Mouse (Mus musculus) T-helper 1 cell (primary cell): ENCODE measurements around the gene Ica1.

ENCODE experiments used
- in situ Hi-C: fragments of 300-600 bp; cut with MboI, MseI; formaldehyde crosslinking; loops from one replicate; pipeline ENCODE4 v1.15.1; 2025; ENCODE audit warnings: high pct_unique_total_duplicates

The Ica1 gene

GRCm38 (mm10) chr6:8778296-8778649, at the start of gene Ica1:
TSS of gene Ica1 (minus strand) at chr6:8778488.
- in situ Hi-C loops: no loop called here

DNA sequence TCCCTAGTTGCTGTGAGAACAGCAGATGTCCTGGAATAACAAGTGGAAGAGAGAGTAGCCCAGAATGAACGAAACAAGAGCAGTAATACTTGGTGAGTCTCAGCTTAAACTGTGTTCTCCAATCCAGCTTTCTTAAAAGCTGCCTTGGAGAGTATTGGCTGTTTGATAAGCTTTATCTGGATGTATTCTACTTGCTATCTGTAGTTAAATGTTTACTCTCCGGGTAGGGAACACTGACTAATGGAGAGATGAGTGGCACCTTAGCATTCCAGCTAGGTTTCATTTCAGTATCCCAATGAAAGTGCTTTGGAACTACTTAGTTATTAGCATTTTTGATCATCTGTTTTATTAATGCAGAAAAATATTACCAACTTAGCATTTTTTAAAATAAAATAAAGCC, 41.6 kb upstream of the Ica1 start:
- in situ Hi-C loops: no loop called here

- in situ Hi-C loops: no loop called here
Measured at GRCm38 (mm10) chr6:8814332-8815002, 36.2 kb upstream of the Ica1 start.

DNA sequence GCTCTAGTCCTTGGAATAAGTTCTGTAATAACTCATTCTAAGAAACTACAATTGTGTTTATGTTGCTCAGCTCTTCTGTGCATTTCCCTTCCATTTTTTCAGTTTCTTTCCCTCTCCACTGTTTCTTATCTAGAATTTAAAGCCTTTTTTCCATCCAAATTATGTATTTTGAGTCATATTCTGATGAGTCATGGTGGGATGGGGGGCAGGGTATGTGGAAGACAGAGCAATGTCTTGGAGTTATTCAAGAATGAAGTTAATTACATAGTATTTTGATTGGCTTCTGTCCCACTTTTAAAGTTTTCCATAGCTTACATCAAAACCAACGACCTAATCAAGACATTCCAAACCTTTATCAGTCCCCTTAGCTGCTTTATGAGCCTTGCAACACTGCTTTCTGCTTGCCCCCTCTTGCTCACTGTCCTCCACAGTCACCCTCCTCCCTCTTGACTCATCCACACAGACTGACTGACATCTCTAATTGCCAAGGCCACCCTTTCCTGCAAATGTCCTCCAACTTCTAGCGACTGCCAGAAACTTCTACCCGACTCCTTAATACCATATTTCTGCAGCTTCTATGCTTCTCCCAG, 24.4 kb upstream of the Ica1 start:
- in situ Hi-C loops: no loop called here

GRCm38 (mm10) chr6:8792385-8792784, 14.1 kb upstream of the Ica1 start:
- in situ Hi-C loops: no loop called here

DNA sequence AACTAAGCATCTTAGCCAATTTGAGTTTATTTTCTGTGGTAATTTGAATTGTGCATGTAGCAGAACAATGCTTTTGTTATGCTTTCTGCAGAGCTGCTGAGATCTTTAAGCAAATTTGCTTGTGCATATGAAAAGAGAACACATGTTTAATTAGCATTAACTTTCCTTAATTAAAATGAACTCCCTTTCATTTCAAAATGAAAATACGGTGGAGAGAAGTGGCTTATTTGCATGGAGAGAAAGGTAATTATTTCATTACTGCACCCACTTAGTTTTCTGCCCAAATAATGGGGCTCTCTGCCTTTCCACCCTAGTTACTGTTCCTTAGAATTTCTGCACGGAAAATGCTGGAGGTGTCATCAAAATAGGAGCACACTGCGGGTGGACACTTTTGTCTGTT, 13.5 kb upstream of the Ica1 start:
- in situ Hi-C loops: no loop called here

- in situ Hi-C loops: no loop called here
Measured at GRCm38 (mm10) chr6:8780618-8781017, 2.3 kb upstream of the Ica1 start.

- in situ Hi-C loops: no loop called here
Measured at GRCm38 (mm10) chr6:8777411-8778295, 635 bp downstream of the Ica1 start.

- in situ Hi-C loops: no loop called here
Measured at GRCm38 (mm10) chr6:8771539-8771938, 6.7 kb downstream of the Ica1 start.

DNA sequence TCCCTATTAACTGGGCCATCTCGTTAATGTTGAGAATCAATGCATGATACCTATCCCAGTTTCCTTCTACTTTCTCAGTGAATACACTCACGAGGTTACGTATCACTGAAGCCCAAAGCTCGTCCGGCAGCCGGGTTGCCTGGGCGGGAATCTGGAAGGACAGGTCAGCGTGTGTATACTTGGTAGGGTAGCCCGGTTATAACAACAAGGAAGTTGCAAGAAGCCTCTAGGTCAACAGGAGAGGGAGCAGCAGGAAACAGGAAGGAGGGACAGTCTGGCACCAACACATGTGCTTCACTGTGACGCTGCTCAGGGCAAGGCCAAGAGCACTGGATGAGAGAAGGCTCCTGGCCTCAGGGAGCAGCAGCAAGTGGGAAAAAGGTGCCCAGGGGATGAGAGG, 7.9 kb downstream of the Ica1 start:
- in situ Hi-C loops: no loop called here

DNA sequence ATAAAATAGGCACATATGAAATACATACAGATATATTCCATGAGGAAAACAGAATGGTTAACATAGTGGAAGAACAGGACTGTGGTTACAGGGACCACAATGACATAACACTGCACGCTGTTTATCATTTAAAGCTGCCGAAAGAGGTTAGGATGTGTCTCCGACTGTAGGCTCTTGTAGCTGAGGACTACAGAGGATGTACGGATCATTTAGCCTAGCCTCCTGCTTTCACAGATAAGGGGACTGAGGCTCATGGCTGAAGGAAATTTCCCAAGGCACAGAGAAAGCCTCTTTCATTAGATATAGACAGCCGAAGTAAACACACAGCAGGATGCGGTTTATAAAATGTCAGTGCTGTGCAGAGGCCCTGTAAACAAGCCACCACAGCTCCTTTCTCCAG, 8.5 kb downstream of the Ica1 start:
- in situ Hi-C loops: no loop called here

GRCm38 (mm10) chr6:8766652-8767051, 11.6 kb downstream of the Ica1 start:
- in situ Hi-C loops: no loop called here

DNA sequence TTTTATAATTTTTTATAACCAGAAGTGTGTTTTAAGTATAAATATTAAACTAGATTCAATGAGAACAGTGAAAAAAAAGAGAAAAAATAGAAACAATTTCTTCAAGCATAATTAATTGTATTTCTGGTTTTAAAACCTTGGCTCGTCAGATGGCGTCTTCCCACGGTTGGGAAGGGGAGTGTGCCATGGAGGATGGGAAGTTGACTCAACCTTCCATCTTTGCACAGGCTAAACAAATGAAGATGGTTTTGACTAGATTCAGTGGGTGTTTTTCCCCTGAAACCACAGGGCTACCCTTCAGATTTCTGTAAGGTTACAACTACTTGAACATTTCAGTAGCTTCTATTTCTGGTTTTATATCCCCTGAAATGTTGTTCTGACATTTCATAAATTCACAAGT, 12.5 kb downstream of the Ica1 start:
- in situ Hi-C loops: no loop called here

GRCm38 (mm10) chr6:8765064-8765463, 13.2 kb downstream of the Ica1 start:
- in situ Hi-C loops: no loop called here

DNA sequence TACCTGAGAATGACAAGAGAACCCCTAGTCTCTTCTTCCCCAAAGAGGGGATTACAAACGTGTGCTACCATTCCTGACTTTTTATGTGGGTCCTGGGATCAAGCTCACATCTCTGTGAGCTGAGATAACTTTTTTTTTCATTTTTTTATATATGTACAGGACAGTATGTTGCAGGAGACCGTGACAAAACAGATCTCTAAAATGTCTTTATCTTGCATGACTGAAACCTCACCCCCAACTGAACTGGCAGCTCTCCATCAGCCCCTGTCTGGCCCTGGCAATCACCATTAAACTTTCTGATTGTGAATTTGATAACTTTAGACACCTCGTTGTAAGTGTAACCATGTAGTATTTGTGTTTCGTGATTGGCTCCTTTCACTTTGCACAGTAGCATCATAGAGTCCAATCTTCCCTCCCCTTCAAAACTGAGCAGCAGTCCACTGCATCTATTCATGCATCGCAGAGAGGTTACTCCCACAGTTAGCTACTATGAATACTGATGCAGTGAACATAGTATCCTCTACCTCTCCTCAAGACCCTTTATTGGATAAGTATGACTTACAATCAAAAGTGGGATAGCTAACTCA, 17.5 kb downstream of the Ica1 start:
- in situ Hi-C loops: no loop called here

- in situ Hi-C loops: no loop called here
Measured at GRCm38 (mm10) chr6:8759901-8760300, 18.4 kb downstream of the Ica1 start.

GRCm38 (mm10) chr6:8755760-8756276, 22.5 kb downstream of the Ica1 start:
- in situ Hi-C loops: no loop called here

DNA sequence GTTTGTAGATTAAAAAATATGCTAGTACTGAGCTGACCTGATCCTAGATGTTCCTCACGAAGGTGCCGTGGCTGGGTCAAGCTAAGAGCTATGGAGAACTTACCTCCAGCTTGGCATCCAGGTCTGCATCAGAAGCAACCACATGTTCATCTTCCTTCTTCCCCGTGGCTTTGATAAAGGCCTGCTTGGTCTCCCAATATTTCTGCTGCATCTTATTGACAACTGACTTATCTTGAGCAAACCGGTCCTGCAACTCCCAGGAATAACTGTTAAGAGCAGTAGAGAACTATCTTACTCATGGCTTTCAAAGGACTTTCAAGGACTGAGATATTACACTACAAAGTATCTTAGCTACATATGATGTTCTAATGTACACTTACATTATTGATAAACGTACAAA, 23.8 kb downstream of the Ica1 start:
- in situ Hi-C loops: no loop called here

DNA sequence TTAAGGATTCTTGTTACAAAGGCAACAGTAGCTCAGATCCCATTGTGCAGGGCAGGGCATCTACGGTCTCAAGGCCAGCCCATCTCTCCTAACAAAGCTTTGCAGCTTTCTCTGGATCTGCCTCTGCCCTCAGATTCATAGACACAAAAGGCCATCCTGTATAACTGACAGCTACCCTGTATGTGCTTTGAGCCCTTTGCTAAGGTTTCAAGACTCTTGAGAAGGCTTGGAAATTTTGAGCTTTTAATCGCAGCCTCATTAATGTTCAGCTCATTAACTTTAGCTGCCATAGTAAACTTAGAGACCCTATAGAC, 24.6 kb downstream of the Ica1 start:
- in situ Hi-C loops: no loop called here

DNA sequence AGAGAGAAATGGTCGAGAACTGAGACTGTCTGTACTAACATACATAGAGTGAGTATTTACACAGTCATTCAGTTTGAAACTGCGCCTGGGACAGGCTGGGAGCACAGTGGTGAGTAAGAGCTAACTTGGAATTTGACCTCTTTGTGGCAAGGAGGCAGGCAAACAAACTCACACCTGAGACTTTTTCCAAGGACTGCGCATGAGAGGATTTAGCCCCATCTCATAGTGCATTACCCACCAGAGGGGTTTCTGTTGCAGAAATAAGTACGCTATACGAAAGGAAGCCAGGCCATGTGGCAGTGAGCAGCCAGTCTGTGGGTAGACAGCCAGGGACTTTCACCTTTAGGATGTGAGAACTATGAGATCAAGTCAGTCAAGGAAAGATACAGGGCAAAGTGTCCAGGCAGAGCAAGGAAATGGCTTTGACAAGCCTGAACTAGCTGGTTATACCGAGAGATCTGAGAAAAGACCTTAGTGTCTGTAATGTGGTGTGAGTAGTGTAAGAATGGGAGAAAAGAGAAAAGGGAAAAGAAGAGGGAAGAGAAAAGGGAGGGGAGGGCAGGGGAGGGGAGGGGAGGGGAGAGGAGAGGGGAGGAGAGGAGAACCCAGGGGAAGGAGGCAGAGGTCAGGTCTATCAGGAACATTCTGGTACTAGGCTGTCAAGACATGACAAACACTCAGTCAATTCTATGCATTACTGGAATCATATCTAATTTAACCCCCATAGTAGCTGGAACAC, 25.1 kb downstream of the Ica1 start:
- in situ Hi-C loops: no loop called here

GRCm38 (mm10) chr6:8744886-8745285, 33.4 kb downstream of the Ica1 start:
- in situ Hi-C loops: loop anchor here (10.0 to 25.0 kb wide), 2 partner anchors 458 to 890 kb away; no protein-coding TSS in a partner anchor
